Mouse (Mus musculus): ENCODE data around the gene Kcnk18. TPM values are rescaled to one million over a fixed set of nuclear protein-coding genes. Genes with fewer than 3 reads are reported as not detected.

The Kcnk18 gene
- total and polyA plus RNA-seq, 3 experiments = 0.05 TPM; not detected in 2

GRCm38 (mm10) chr19:59264838-59265532, 46.0 kb downstream of the Kcnk18 start:
- H3K4me3 ChIP-seq (ENCODE audit: low read depth, low read length) = no peak overlapping the region
- H3K9me3 ChIP-seq (replicated peaks) = no peaks in the 10 kb centered on the region
- no peak for DNase-seq (ENCODE audit: low spot score)
- peaks cover 13% of the 10 kb centered on the region for H3K4me1 ChIP-seq (ENCODE audit: insufficient read depth, low read depth, low read length)
- no peak for ATAC-seq (ENCODE audit: extremely low read depth, insufficient number of reproducible peaks, low FRiP score, poor library complexity, severe bottlenecking)
- H3K36me3 ChIP-seq (replicated peaks) = no peaks in the 10 kb centered on the region
- peaks cover 20% of the 10 kb centered on the region for H3K27me3 ChIP-seq (ENCODE audit: insufficient read depth, low read length)
- TF ChIP-seq POLR2AphosphoS5 (IDR thresholded peaks at IDR 0.05; ENCODE audit: insufficient replicate concordance, low read depth, low read length) = no peak
- no peak for TF ChIP-seq GATA2 (IDR thresholded peaks at IDR 0.05; ENCODE audit: borderline replicate concordance, low read depth, low read length)
- TF ChIP-seq TAL1 (conservative IDR thresholded peaks at IDR 0.05; ENCODE audit: low read depth, low read length) = no peak
- TF ChIP-seq CTCF (IDR thresholded peaks at IDR 0.05; ENCODE audit: low read depth, low read length) = no peak

- TF ChIP-seq TAL1 (conservative IDR thresholded peaks at IDR 0.05; ENCODE audit: low read depth, low read length) (no peak), CTCF (IDR thresholded peaks at IDR 0.05; ENCODE audit: low read depth, low read length) (no peak)
- H3K4me3 ChIP-seq (ENCODE audit: low read depth, low read length) = no peak overlapping the region
- H3K4me1 ChIP-seq (ENCODE audit: insufficient read depth, low read depth, low read length) = peaks cover 5% of the 10 kb centered on the region
- H3K9me3 ChIP-seq (replicated peaks) = no peaks in the 10 kb centered on the region
- peaks cover 13% of the 10 kb centered on the region for H3K27me3 ChIP-seq (ENCODE audit: insufficient read depth, low read length)
- ATAC-seq (ENCODE audit: extremely low read depth, insufficient number of reproducible peaks, low FRiP score, poor library complexity, severe bottlenecking) = no peak
- DNase-seq (ENCODE audit: low spot score) = no peak
- no peaks in the 10 kb centered on the region for H3K36me3 ChIP-seq (replicated peaks)
These were observed 46.9 kb downstream of the Kcnk18 start for GRCm38 (mm10) chr19:59265907-59266306.

- TF ChIP-seq GATA1 (IDR thresholded peaks at IDR 0.05; ENCODE audit: borderline replicate concordance, low read length) (no peak), TAL1 (conservative IDR thresholded peaks at IDR 0.05; ENCODE audit: low read depth, low read length) (no peak), GATA2 (IDR thresholded peaks at IDR 0.05; ENCODE audit: borderline replicate concordance, low read depth, low read length) (no peak), CTCF (IDR thresholded peaks at IDR 0.05; ENCODE audit: low read depth, low read length) (no peak), POLR2AphosphoS5 (IDR thresholded peaks at IDR 0.05; ENCODE audit: insufficient replicate concordance, low read depth, low read length) (no peak)
- DNase-seq (ENCODE audit: low spot score) (no peak), ATAC-seq (ENCODE audit: extremely low read depth, insufficient number of reproducible peaks, low FRiP score, poor library complexity, severe bottlenecking) (no peak)
- Histone ChIP-seq H3K9me3 (replicated peaks) (no peaks in the 10 kb centered on the region), H3K4me1 (ENCODE audit: insufficient read depth, low read depth, low read length) (no peaks in the 10 kb centered on the region), H3K27me3 (ENCODE audit: insufficient read depth, low read length) (peaks cover 7% of the 10 kb centered on the region; the same call in 1 of the 2 replicates), H3K36me3 (replicated peaks) (no peaks in the 10 kb centered on the region), H3K4me3 (ENCODE audit: low read depth, low read length) (no peak overlapping the region)
These were observed 48.5 kb downstream of the Kcnk18 start for GRCm38 (mm10) chr19:59267417-59267963.

- no peak for ATAC-seq (ENCODE audit: extremely low read depth, insufficient number of reproducible peaks, low FRiP score, poor library complexity, severe bottlenecking)
- H3K4me1 ChIP-seq (ENCODE audit: insufficient read depth, low read depth, low read length) = no peaks in the 10 kb centered on the region
- TF ChIP-seq POLR2AphosphoS5 (IDR thresholded peaks at IDR 0.05; ENCODE audit: insufficient replicate concordance, low read depth, low read length) (no peak), GATA1 (IDR thresholded peaks at IDR 0.05; ENCODE audit: borderline replicate concordance, low read length) (no peak), GATA2 (IDR thresholded peaks at IDR 0.05; ENCODE audit: borderline replicate concordance, low read depth, low read length) (no peak), TAL1 (conservative IDR thresholded peaks at IDR 0.05; ENCODE audit: low read depth, low read length) (no peak), CTCF (IDR thresholded peaks at IDR 0.05; ENCODE audit: low read depth, low read length) (no peak)
- H3K27me3 ChIP-seq (ENCODE audit: insufficient read depth, low read length) = 0 out of 2 replicates have a peak, but pooled peaks cover 3% of the 10 kb centered on the region
- H3K9me3 ChIP-seq (replicated peaks) = no peaks in the 10 kb centered on the region
- no peak for DNase-seq (ENCODE audit: low spot score)
- H3K4me3 ChIP-seq (ENCODE audit: low read depth, low read length) = no peak overlapping the region
- H3K36me3 ChIP-seq (replicated peaks) = peaks cover 3% of the 10 kb centered on the region
These were observed 54.2 kb downstream of the Kcnk18 start for GRCm38 (mm10) chr19:59273190-59273589.

- H3K27me3 ChIP-seq (ENCODE audit: insufficient read depth, low read length) = no peaks in the 10 kb centered on the region
- no peaks in the 10 kb centered on the region for H3K4me1 ChIP-seq (ENCODE audit: insufficient read depth, low read depth, low read length)
- H3K4me3 ChIP-seq (ENCODE audit: low read depth, low read length) = no peak overlapping the region
- TF ChIP-seq GATA2 (IDR thresholded peaks at IDR 0.05; ENCODE audit: borderline replicate concordance, low read depth, low read length) (no peak), GATA1 (IDR thresholded peaks at IDR 0.05; ENCODE audit: borderline replicate concordance, low read length) (no peak), POLR2AphosphoS5 (IDR thresholded peaks at IDR 0.05; ENCODE audit: insufficient replicate concordance, low read depth, low read length) (no peak), CTCF (IDR thresholded peaks at IDR 0.05; ENCODE audit: low read depth, low read length) (no peak), TAL1 (conservative IDR thresholded peaks at IDR 0.05; ENCODE audit: low read depth, low read length) (no peak)
- no peak for DNase-seq (ENCODE audit: low spot score)
- peaks cover 7% of the 10 kb centered on the region for H3K9me3 ChIP-seq (replicated peaks)
- ATAC-seq (ENCODE audit: extremely low read depth, insufficient number of reproducible peaks, low FRiP score, poor library complexity, severe bottlenecking) = no peak
- H3K36me3 ChIP-seq (replicated peaks) = peaks cover 23% of the 10 kb centered on the region
These were observed 57.3 kb downstream of the Kcnk18 start for GRCm38 (mm10) chr19:59276354-59276753.

GRCm38 (mm10) chr19:59280841-59281240, 61.8 kb downstream of the Kcnk18 start:
- ATAC-seq (ENCODE audit: extremely low read depth, insufficient number of reproducible peaks, low FRiP score, poor library complexity, severe bottlenecking) (no peak), DNase-seq (ENCODE audit: low spot score) (no peak)
- no peak for TF ChIP-seq CTCF (IDR thresholded peaks at IDR 0.05; ENCODE audit: low read depth, low read length)
- TF ChIP-seq POLR2AphosphoS5 (IDR thresholded peaks at IDR 0.05; ENCODE audit: insufficient replicate concordance, low read depth, low read length) = no peak
- TF ChIP-seq GATA2 (IDR thresholded peaks at IDR 0.05; ENCODE audit: borderline replicate concordance, low read depth, low read length) = no peak
- TF ChIP-seq TAL1 (conservative IDR thresholded peaks at IDR 0.05; ENCODE audit: low read depth, low read length) = no peak
- TF ChIP-seq GATA1 (IDR thresholded peaks at IDR 0.05; ENCODE audit: borderline replicate concordance, low read length) = no peak
- Histone ChIP-seq H3K27me3 (ENCODE audit: insufficient read depth, low read length) (no peaks in the 10 kb centered on the region), H3K4me1 (ENCODE audit: insufficient read depth, low read depth, low read length) (no peaks in the 10 kb centered on the region), H3K9me3 (replicated peaks) (peaks cover 7% of the 10 kb centered on the region), H3K36me3 (replicated peaks) (peaks cover 45% of the 10 kb centered on the region), H3K4me3 (ENCODE audit: low read depth, low read length) (no peak overlapping the region)
